Mouse (Mus musculus) midbrain, postnatal 0 days (tissue): ENCODE results near the gene Asnsd1. TPM values are rescaled to one million over a fixed set of nuclear protein-coding genes. Genes with fewer than 3 reads are reported as not detected.

ENCODE experiments used
- ATAC-seq: fragments of 200-750 bp; cut with Nextera tagmentation; 2 replicates; pipeline ENCODE4 v1.8.0; 2017; ENCODE audit warnings: moderate number of reproducible peaks, mild to moderate bottlenecking, moderate TSS enrichment, moderate library complexity; ENCODE audit not compliant: low FRiP score
- DNase-seq: peaks from one replicate; pipeline ENCODE4 v3.0.0-alpha.2; 2015; ENCODE audit warnings: low spot score
- H3K27ac ChIP-seq: fragments of 300-500 bp; sonication (generic); 2 replicates; pipeline ENCODE4 v1.5.1; 2014; ENCODE audit warnings: low read depth, mild to moderate bottlenecking, low read length, mixed read lengths
- H3K27me3 ChIP-seq: fragments of 300-500 bp; sonication (generic); 2 replicates; pipeline ENCODE4 v1.6.1; 2014; ENCODE audit warnings: low read length, control low read depth, mixed read lengths; ENCODE audit not compliant: insufficient read depth
- H3K36me3 ChIP-seq: fragments of 300-500 bp; sonication (generic); 2 replicates; pipeline ENCODE4 v1.6.1; 2014; ENCODE audit warnings: low read length, control low read depth, mixed read lengths; ENCODE audit not compliant: insufficient read depth
- H3K4me1 ChIP-seq: fragments of 300-500 bp; sonication (generic); 2 replicates; pipeline ENCODE4 v1.6.1; 2014; ENCODE audit warnings: mild to moderate bottlenecking, control low read depth, antibody characterized with exemption, low read length, mixed read lengths; ENCODE audit not compliant: insufficient read depth
- H3K4me2 ChIP-seq: fragments of 300-500 bp; sonication (generic); 2 replicates; pipeline ENCODE4 v1.6.1; 2014; ENCODE audit warnings: low read depth, mild to moderate bottlenecking, low read length, mixed read lengths; ENCODE audit not compliant: poor library complexity, severe bottlenecking
- H3K4me3 ChIP-seq: fragments of 300-500 bp; sonication (generic); 2 replicates; pipeline ENCODE4 v1.5.1; 2014; ENCODE audit warnings: low read depth, mild to moderate bottlenecking, low read length, moderate library complexity
- H3K9ac ChIP-seq: fragments of 300-500 bp; sonication (generic); replicated peaks from 2 replicates; pipeline ENCODE4 v1.6.1; 2014; ENCODE audit warnings: mild to moderate bottlenecking, low read length, moderate library complexity, mixed read lengths; ENCODE audit not compliant: poor library complexity, severe bottlenecking
- H3K9me3 ChIP-seq: fragments of 300-500 bp; sonication (generic); 2 replicates; pipeline ENCODE4 v1.6.1; 2016; ENCODE audit warnings: low read length, control low read depth
- CTCF ChIP-seq: IDR thresholded peaks from 2 replicates; pipeline ENCODE4 v1.5.1; 2016; ENCODE audit warnings: antibody characterized with exemption, mild to moderate bottlenecking
- WGBS: fragments of 180-500 bp; shearing (Covaris S2); extraction: QIAGEN DNeasy Blood & Tissue Kit; methylation state at CpG from one replicate; pipeline ENCODE4 v1.1.7; 2014; 5-methylcytosine and 5-hydroxymethylcytosine counted together
- polyA plus RNA-seq: library from polyadenylated mRNA; unstranded; fragments of >200 nt; fragmentation: Nextera tagmentation; extraction: Ambion mirVana; gene quantifications from 2 replicates; pipeline ENCODE4 v1.2.1, GENCODE M21; 2015
- total RNA-seq: library from RNA; depleted of rRNA; stranded (reverse); fragments of >200 nt; gene quantifications from 2 replicates; pipeline ENCODE4 v1.2.3, GENCODE M21; 2014

Gene Asnsd1
- total and polyA plus RNA-seq, 2 experiments from 2014 or later: 28.3 to 55.1 TPM

DNA sequence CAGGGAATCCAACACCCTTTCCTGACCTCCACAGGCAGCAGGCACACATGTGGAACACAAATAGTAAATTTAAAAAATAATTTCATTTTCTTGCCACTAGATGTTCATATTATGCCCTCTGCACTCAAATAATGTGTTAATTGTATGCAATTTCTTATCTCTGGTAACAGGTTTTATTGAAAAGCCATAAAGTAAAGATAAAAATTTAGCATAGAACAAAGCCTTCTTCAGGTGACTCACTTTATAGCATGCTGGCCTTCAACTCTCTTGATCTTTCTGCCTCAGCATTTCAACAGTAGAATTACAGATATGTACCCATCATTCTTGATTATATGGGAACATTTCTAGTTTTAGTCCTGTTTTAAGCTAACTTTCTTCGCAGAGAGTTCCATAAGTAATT, 28.3 kb downstream of the Asnsd1 start:
- WGBS: 98% methylated on average over 1 of the region's 1 CpGs

DNA sequence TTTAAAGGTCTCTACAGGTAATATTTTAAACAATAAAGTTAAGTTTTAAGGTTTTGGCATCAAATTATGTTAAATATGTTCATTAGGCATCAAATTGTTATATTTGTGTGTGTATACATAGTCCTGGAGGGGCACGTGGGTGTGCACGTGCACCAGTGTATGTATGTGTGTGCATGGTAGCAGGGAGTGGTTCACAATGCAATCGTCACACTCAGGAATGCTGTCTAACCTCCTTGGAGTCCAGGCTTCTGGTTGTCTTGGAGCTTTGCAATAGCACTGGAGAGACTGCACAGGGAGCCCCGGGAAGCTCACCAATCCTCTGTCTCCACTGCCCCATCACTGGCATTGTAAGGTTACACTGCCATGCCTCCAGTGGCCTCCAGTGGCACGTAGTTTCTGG, 29.3 kb downstream of the Asnsd1 start:
- Histone ChIP-seq H3K9me3 (no peaks in the 10 kb centered on the region), H3K4me1 (no peaks in the 10 kb centered on the region), H3K9ac (no peak overlapping the region), H3K4me3 (no peak overlapping the region), H3K4me2 (no peak overlapping the region), H3K27ac (no peak overlapping the region), H3K36me3 (peaks cover under 1% of the 10 kb centered on the region; the same call in 1 of the 2 replicates), H3K27me3 (no peaks in the 10 kb centered on the region)
- ATAC-seq: no peak
- no peak for DNase-seq
- no peak for TF ChIP-seq CTCF
- WGBS: 94% methylated on average over 5 of the region's 5 CpGs

More for the DNA sequence above, 28.3 kb downstream of the Asnsd1 start:
- no peak for TF ChIP-seq CTCF
- H3K9ac ChIP-seq: no peak overlapping the region
- no peak overlapping the region for H3K27ac ChIP-seq
- H3K36me3 ChIP-seq: no peaks in the 10 kb centered on the region
- H3K4me3 ChIP-seq: no peak overlapping the region
- H3K9me3 ChIP-seq: no peaks in the 10 kb centered on the region
- H3K27me3 ChIP-seq: no peaks in the 10 kb centered on the region
- H3K4me1 ChIP-seq: no peaks in the 10 kb centered on the region
- no peak for ATAC-seq
- H3K4me2 ChIP-seq: no peak overlapping the region
- DNase-seq: no peak

DNA sequence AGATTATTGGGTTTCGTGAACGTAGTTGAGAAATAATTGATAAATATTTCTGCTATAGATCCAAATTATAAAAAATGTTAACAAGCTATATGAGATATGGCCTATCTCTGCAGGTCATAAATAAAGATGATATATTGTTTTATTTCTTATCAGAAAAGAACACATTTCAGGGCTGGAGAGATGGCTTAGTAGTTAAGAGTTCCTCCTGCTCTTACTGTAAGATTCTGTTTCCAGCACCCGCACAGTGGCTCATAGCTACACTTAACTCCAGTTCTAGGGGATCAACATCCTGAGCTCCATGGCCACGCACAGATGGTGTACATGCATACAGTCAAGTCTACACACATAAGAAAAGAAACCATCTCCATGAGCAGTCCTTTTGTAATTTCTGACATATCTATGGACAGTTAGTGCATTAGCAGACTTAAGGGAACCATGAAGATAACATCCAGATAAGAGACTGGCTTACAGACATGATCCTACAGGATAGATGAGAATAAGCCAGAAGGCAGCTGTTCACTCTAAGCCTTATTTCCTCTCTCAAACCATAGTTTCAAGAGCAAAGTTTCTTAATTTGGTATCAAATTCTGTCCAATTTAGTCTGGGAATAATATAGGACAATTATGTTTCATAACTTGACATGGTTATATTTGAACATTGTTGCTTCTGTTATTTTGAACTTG, 30.7 kb downstream of the Asnsd1 start:
- no peaks in the 10 kb centered on the region for H3K4me1 ChIP-seq
- no peak overlapping the region for H3K27ac ChIP-seq
- no peak overlapping the region for H3K9ac ChIP-seq
- H3K4me3 ChIP-seq: no peak overlapping the region
- no peak for ATAC-seq
- no peaks in the 10 kb centered on the region for H3K9me3 ChIP-seq
- DNase-seq: no peak
- H3K27me3 ChIP-seq: no peaks in the 10 kb centered on the region
- peaks cover 7% of the 10 kb centered on the region; the same call in 1 of the 2 replicates for H3K36me3 ChIP-seq
- H3K4me2 ChIP-seq: no peak overlapping the region
- 94% methylated on average over 4 of the region's 4 CpGs for WGBS
- TF ChIP-seq CTCF: no peak

DNA sequence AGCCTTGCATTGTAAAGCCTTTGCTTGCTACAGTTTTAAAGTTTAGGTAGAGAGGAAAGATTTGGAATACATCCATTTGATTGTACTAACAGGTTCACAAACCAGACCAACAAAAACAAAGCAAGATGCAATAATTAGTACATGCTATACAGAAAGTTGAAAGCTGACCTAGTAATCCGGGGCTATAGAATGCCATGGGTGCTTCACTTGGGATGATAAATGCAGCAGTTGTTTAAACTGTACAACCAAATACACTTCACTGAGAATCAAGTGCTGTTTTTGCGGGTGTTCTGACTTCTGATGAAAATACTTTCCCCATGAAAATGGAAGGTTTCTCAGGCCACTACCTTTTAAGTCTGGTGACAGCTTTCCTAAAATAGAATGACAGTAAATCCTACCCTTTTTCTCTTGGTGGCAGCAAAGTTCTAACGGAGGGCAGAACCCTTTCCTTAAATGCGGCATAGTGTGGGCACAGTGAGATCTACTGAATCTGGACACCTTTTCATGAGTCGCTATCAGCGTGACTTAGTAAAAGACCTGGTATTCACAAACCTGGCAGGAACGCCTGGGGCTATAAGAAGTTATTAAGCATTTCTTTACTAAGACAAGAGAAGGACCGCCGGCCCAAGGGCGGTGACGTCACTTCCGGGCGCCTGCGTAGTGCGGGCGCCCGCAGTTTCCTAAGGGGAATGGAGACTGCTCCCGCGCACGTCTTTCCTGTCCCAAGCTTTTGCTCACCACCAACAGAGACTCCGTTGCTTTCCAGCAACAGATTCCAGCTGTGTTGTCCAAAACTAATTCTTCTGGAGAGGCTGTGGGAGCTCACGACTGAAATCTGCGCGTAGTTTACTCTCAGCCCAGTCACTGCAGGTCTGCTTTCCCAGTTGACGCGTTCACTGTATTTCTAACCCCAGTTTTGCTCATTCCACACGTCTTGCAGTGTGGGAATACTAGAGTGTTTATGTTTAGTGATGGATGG, 39.3 kb downstream of the Asnsd1 start, which contains the start of gene Osgepl1:
TSS of gene Osgepl1 (plus strand) at position 636 of the 979 bp plus-strand sequence.
- Histone ChIP-seq H3K4me1 (no peaks in the 10 kb centered on the region), H3K27me3 (no peaks in the 10 kb centered on the region), H3K27ac (peak within 1 kb of the TSS; percentile 77), H3K36me3 (peaks cover 7% of the 10 kb centered on the region; the same call in 1 of the 2 replicates), H3K9me3 (no peaks in the 10 kb centered on the region), H3K4me2 (peak within 1 kb of the TSS; percentile 70), H3K4me3 (peak within 1 kb of the TSS; percentile 68), H3K9ac (peak within 1 kb of the TSS; percentile 74)
- TF ChIP-seq CTCF: peak; percentile 56
- 3% methylated on average over 27 of the region's 27 CpGs for WGBS
- peak; percentile 97 for ATAC-seq
- DNase-seq: peak; percentile 93

DNA sequence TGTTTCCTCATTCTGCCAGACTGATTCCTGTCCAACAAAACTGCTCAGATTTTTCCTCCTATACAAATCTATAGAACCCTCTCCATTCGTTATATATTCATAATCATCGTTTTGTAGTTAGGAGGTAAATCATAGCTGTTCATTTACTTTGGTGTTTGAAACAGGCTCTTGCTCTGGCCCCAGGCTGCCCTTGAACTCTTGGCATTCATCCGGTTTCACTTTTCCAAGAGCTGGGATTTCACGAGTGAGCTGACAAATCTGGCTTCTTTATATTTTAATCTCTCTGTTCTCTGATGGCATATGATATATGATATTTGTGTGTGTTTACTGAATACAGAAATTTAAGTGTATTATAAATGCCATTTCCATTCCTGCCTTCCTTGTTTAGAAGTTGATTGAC, 52.0 kb downstream of the Asnsd1 start:
- H3K9me3 ChIP-seq: no peaks in the 10 kb centered on the region
- WGBS: 93% methylated on average over 4 of the region's 4 CpGs
- no peak overlapping the region for H3K9ac ChIP-seq
- DNase-seq (no peak), ATAC-seq (no peak)
- no peak overlapping the region for H3K27ac ChIP-seq
- no peaks in the 10 kb centered on the region for H3K4me1 ChIP-seq
- H3K27me3 ChIP-seq: no peaks in the 10 kb centered on the region
- H3K4me2 ChIP-seq: no peak overlapping the region
- no peak for TF ChIP-seq CTCF
- H3K36me3 ChIP-seq: no peaks in the 10 kb centered on the region
- no peak overlapping the region for H3K4me3 ChIP-seq
